Mouse (Mus musculus): ENCODE data around the gene Zfp667.

The Zfp667 gene

GRCm38 (mm10) chr7:6330458-6331232, 44.3 kb downstream of the Zfp667 start:
- no peak for DNase-seq (ENCODE audit: low spot score in 2 of 2)

DNA sequence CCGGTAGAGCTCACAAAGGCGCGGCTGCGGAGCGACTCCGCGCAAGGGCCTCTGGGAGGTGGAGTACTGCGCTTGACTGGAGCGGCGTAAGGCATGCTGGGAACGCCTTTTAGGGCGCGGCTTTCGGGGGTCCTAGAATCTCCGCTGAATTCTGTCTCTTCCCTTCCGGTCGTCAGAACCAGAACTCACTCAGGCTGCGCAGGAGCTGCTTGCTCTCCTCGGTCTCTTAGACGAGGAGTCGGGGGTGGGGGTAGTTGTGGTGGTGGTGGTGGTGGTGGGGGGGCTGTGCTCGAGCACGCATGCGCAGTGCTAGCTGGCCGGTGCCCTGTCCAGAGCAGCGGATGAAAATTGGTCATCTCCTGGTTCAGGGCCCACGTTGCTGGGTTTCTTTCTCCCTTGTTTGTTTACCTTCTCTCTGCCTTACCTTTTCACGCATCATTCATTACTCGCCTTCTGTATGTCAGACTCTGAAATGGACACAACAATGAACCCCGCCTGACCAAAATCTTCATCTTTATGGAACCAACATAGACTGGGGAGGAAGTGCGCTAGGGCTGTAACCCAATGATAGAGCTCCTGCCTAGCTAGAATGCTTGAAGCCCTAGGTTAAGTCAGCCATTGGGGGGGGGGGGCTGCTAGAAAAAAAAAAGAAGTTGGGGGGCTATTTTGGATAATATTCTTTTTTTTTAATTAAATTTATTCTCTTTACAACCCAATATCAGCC, 45.0 kb downstream of the Zfp667 start, which contains the start of gene Zfp583:
Gene Zfp583 (minus strand): TSS at position 53 of the 724 bp plus-strand sequence.
- peak; percentile 70 to 71 for DNase-seq (ENCODE audit: low spot score in 2 of 2)

GRCm38 (mm10) chr7:6339865-6340264, 53.5 kb downstream of the Zfp667 start:
- no peak for DNase-seq (ENCODE audit: low spot score in 2 of 2)

- DNase-seq (ENCODE audit: low spot score in 2 of 2) = peak; percentile 33 to 54
Observed at GRCm38 (mm10) chr7:6343501-6344071, 57.2 kb downstream of the Zfp667 start, which contains the start of gene Gm3854. Gm3854 (plus strand) TSS chr7:6343759.

GRCm38 (mm10) chr7:6344124-6344523, 57.7 kb downstream of the Zfp667 start:
- no peak for DNase-seq (ENCODE audit: low spot score in 2 of 2)

All from urinary bladder, adult 18-20 months (tissue).